Mouse (Mus musculus) ES-Bruce4 (cell line): ENCODE data around the gene Mobp.

Experiments
- CTCF ChIP-seq: IDR thresholded peaks from one replicate; pipeline ENCODE4 v1.8.1; 2011; ENCODE audit warnings: low read depth, low read length
- POLR2A ChIP-seq: IDR thresholded peaks from one replicate; pipeline ENCODE4 v1.8.1; 2011; ENCODE audit warnings: low read length; ENCODE audit not compliant: insufficient read depth

DNA sequence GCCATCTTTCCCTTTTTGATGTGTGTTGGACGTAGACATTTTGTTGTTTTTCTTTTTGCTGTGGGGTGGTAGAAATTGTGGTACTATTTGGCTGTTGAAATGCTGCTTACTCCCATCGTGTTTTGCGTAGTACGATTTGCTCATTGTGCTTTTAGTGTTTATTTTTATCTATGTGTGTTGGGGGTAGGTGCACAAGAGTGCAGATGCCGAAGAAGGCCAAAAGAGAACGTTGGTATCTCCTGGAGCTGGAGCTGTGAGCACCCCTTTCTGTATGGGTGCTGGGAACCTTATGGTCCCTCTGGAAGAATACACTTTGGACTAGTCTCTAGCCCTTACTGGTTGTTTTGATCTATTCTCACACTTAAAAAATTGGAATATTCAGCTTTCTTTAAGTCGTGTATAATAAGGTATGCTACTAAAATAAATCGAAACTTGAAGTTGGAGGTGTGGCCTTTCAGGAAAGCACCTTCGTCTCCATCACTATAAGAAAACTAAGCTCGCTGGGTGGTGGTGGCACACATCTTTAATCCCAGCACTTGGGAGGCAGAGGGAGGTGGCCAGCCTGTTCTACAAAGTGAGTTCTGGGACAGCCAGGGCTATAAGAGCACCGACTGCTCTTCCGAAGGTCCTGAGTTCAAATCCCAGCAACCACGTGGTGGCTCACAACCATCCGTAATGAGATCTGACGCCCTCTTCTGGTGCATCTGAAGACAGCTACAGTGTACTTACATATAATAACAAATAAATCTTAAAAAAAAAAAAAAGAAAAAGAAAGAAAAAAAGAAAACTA lies 38.2 kb upstream of the Mobp start:
- TF ChIP-seq CTCF (no peak), POLR2A (no peak)
